Mouse (Mus musculus) right cerebral cortex, postnatal 14 days (tissue): ENCODE data around the gene Klf7.
A peak's percentile ranks its signal among the peaks of the same experiment; 100 is the strongest.

Experiments used
- DNase-seq: peaks from one replicate; pipeline ENCODE4 v3.0.0; 2022

The Klf7 gene

GRCm38 (mm10) chr1:64019127-64019635, 102.9 kb downstream of the Klf7 start:
- no peak for DNase-seq

GRCm38 (mm10) chr1:64018466-64019077, 103.5 kb downstream of the Klf7 start:
- no peak for DNase-seq

- no peak for DNase-seq
Observed at GRCm38 (mm10) chr1:64014091-64014490, 108.0 kb downstream of the Klf7 start.

- no peak for DNase-seq
Observed at GRCm38 (mm10) chr1:64008994-64009393, 113.1 kb downstream of the Klf7 start.

GRCm38 (mm10) chr1:64008031-64008430, 114.1 kb downstream of the Klf7 start:
- DNase-seq = no peak

- DNase-seq = no peak
Observed at GRCm38 (mm10) chr1:64005194-64005593, 116.9 kb downstream of the Klf7 start.

GRCm38 (mm10) chr1:64003525-64004291, 118.4 kb downstream of the Klf7 start:
- DNase-seq = no peak

- no peak for DNase-seq
Observed at GRCm38 (mm10) chr1:64002036-64002435, 120.0 kb downstream of the Klf7 start.

- DNase-seq = no peak
Observed at GRCm38 (mm10) chr1:64000597-64000996, 121.5 kb downstream of the Klf7 start.

GRCm38 (mm10) chr1:63999481-63999880, 122.6 kb downstream of the Klf7 start:
- DNase-seq = no peak

- DNase-seq = no peak
Observed at GRCm38 (mm10) chr1:63998901-63999300, 123.2 kb downstream of the Klf7 start.

- no peak for DNase-seq
Observed at GRCm38 (mm10) chr1:63998139-63998538, 123.9 kb downstream of the Klf7 start.

GRCm38 (mm10) chr1:63995828-63996227, 126.3 kb downstream of the Klf7 start:
- DNase-seq = no peak

- no peak for DNase-seq
Observed at GRCm38 (mm10) chr1:63995137-63995492, 127.0 kb downstream of the Klf7 start.

- peak; percentile 38 for DNase-seq
Observed at GRCm38 (mm10) chr1:63994248-63995136, 127.6 kb downstream of the Klf7 start.

- DNase-seq = no peak
Observed at GRCm38 (mm10) chr1:63992506-63992905, 129.6 kb downstream of the Klf7 start.

GRCm38 (mm10) chr1:63990416-63990815, 131.7 kb downstream of the Klf7 start:
- no peak for DNase-seq

GRCm38 (mm10) chr1:63980733-63981132, 141.3 kb downstream of the Klf7 start:
- no peak for DNase-seq
